Mouse (Mus musculus) spleen, adult 2 months (tissue): ENCODE measurements at regions not wholly inside any gene's neighbourhood (a gene's known extent, or its start where the extent isn't known, plus 50 kb on each side); places are given as distances from the start of the nearest gene placed in this dataset.

ENCODE experiments used
- DNase-seq, 2 experiments: peaks; one replicate each; pipeline versions ENCODE4 v3.0.0 to v3.0.0-alpha.2; 2012 to 2021; ENCODE audit warnings: low spot score in 2 of 2, low read depth in 1 of 2
- H3K27ac ChIP-seq: fragments of 200-500 bp; 2 replicates; pipeline ENCODE4 v1.5.1; 2012; ENCODE audit warnings: low read length, inconsistent platforms; ENCODE audit not compliant: insufficient read depth
- H3K27me3 ChIP-seq: fragments of 200-500 bp; 2 replicates; pipeline ENCODE4 v1.6.1; 2012; ENCODE audit warnings: mild to moderate bottlenecking, moderate library complexity, low read length, inconsistent platforms; ENCODE audit not compliant: control insufficient read depth, insufficient read depth
- H3K36me3 ChIP-seq: fragments of 200-500 bp; 2 replicates; pipeline ENCODE4 v1.6.1; 2012; ENCODE audit warnings: mild to moderate bottlenecking, low read length, inconsistent platforms; ENCODE audit not compliant: control insufficient read depth, insufficient read depth
- H3K4me1 ChIP-seq: fragments of 200-500 bp; 2 replicates; pipeline ENCODE4 v1.6.1; 2011; ENCODE audit warnings: inconsistent platforms; ENCODE audit not compliant: control insufficient read depth, insufficient read depth, insufficient read length
- H3K4me3 ChIP-seq: fragments of 200-500 bp; 2 replicates; pipeline ENCODE4 v1.5.1; 2011; ENCODE audit warnings: mild to moderate bottlenecking, inconsistent platforms; ENCODE audit not compliant: insufficient read depth, insufficient read length; ENCODE audit errors: extremely low read depth
- CTCF ChIP-seq: fragments of 200-500 bp; IDR thresholded peaks from 2 replicates; pipeline ENCODE4 v1.5.1; 2011; ENCODE audit warnings: mild to moderate bottlenecking, inconsistent platforms; ENCODE audit not compliant: insufficient read depth, insufficient read length, insufficient replicate concordance; ENCODE audit errors: extremely low read depth
- POLR2A ChIP-seq: fragments of 200-500 bp; IDR thresholded peaks from 2 replicates; pipeline ENCODE4 v1.6.1; 2011; ENCODE audit warnings: low read depth, low read length, inconsistent platforms
- WGBS: fragments of 180-500 bp; shearing (Covaris S2); methylation state at CpG from one replicate; pipeline ENCODE4 v1.1.7; 2018; 5-methylcytosine and 5-hydroxymethylcytosine counted together

DNA sequence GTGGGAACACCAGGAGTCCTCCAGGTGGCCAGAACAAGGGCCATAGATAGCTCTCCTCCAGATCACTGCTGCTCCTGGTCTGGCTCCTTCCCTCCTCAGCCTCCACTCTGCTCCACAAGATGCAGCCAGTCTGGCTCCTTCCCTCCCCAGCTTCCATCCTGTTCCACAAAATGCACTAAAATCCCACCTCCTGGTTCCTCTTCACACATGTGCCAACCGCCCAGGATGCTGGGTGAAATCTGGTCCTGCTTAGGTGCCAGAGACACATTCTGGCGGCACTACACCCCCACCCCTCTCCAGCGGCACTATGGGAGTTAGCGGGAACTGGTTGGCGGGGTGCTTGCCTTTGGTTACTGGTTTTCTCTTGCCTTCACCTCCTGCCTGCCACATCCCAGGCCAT lies 64.9 kb upstream of the Prdm11 start:
- H3K27me3 ChIP-seq: no peaks in the 10 kb centered on the region
- DNase-seq: no peak
- no peaks in the 10 kb centered on the region for H3K36me3 ChIP-seq
- H3K27ac ChIP-seq: no peak overlapping the region
- H3K4me1 ChIP-seq: no peaks in the 10 kb centered on the region
- WGBS: 81% methylated on average over 5 of the region's 5 CpGs
- no peak overlapping the region for H3K4me3 ChIP-seq
- TF ChIP-seq CTCF (no peak), POLR2A (no peak)

DNA sequence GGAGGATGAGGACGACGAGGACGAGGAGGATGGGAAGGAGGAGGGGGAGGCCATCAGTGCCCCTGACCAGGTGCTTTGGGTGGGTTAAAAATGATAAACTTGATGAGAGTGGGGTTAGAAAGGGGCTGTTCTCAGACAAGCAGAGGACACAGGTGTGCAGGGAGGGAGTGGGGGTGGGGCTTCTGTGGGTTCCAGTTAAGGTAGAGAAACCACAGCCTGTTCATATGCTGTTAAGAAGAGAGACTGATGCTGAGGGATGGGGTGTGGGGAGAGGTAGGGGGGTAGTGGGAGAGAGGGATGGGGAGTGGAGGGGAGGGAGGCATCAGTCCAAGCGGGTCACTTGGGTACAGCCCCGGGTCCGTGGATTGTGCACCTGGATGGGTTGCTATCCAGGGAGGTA lies 60.6 kb upstream of the Prdm11 start:
- no peak overlapping the region for H3K27ac ChIP-seq
- WGBS: 68% methylated on average over 6 of the region's 6 CpGs
- H3K4me3 ChIP-seq: no peak overlapping the region
- no peaks in the 10 kb centered on the region for H3K4me1 ChIP-seq
- no peaks in the 10 kb centered on the region for H3K27me3 ChIP-seq
- DNase-seq: no peak
- no peaks in the 10 kb centered on the region for H3K36me3 ChIP-seq
- TF ChIP-seq POLR2A (no peak), CTCF (no peak)

GRCm38 (mm10) chr2:93101991-93102390 lies 56.0 kb upstream of the Prdm11 start:
- Histone ChIP-seq H3K27ac (no peak overlapping the region), H3K4me3 (no peak overlapping the region), H3K4me1 (no peaks in the 10 kb centered on the region), H3K36me3 (no peaks in the 10 kb centered on the region), H3K27me3 (no peaks in the 10 kb centered on the region)
- WGBS: 95% methylated on average over 8 of the region's 8 CpGs
- no peak for TF ChIP-seq CTCF
- TF ChIP-seq POLR2A: no peak
- DNase-seq: no peak

- H3K36me3 ChIP-seq: no peaks in the 10 kb centered on the region
These were observed 53.8 kb upstream of the Prdm11 start for GRCm38 (mm10) chr2:93099780-93100179.

DNA sequence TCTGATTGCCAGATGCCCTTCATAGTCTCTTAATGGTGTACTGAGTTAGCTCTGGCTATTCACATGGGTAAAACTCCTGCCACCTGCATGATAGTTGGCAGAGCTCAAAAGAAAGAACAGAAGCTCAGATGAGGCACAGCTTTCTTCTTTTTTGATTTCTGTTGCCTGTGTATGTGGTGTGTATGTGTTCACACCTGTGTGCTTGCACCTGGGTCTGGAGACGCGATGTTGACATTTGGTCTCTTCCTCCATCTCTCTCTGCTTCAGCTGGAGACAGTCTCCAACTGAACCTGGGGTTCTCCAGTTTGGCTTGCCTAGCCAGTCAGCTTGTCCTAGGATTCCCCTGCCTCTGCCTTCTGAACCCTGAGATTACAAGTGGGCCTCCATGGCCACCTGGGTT lies 51.0 kb upstream of the Prdm11 start:
- no peak overlapping the region for H3K27ac ChIP-seq
- WGBS: 76% methylated on average over 2 of the region's 2 CpGs
- no peak for TF ChIP-seq POLR2A
- TF ChIP-seq CTCF: no peak

More at GRCm38 (mm10) chr2:93099780-93100179, 53.8 kb upstream of the Prdm11 start:
- TF ChIP-seq CTCF (no peak), POLR2A (no peak)
- H3K27me3 ChIP-seq: no peaks in the 10 kb centered on the region
- no peak overlapping the region for H3K4me3 ChIP-seq
- DNase-seq: no peak
- no peak overlapping the region for H3K27ac ChIP-seq
- 70% methylated on average over 3 of the region's 3 CpGs for WGBS
- no peaks in the 10 kb centered on the region for H3K4me1 ChIP-seq

GRCm38 (mm10) chr2:93096078-93096729 lies 50.2 kb upstream of the Prdm11 start:
- DNase-seq: no peak
- Histone ChIP-seq H3K27ac (no peak overlapping the region), H3K4me3 (no peak overlapping the region), H3K27me3 (no peaks in the 10 kb centered on the region), H3K4me1 (no peaks in the 10 kb centered on the region), H3K36me3 (no peaks in the 10 kb centered on the region)
- no peak for TF ChIP-seq POLR2A
- TF ChIP-seq CTCF: no peak
- WGBS: 86% methylated on average over 6 of the region's 6 CpGs

More for the DNA sequence above, 51.0 kb upstream of the Prdm11 start:
- no peaks in the 10 kb centered on the region for H3K4me1 ChIP-seq
- H3K36me3 ChIP-seq: no peaks in the 10 kb centered on the region
- no peak for DNase-seq
- no peaks in the 10 kb centered on the region for H3K27me3 ChIP-seq
- no peak overlapping the region for H3K4me3 ChIP-seq
